Mouse (Mus musculus): ENCODE measurements at regions not wholly inside any gene's neighbourhood (a gene's known extent, or its start where the extent isn't known, plus 50 kb on each side); places are given as distances from the start of the nearest gene placed in this dataset.

- TF ChIP-seq CTCF (IDR thresholded peaks at IDR 0.05; ENCODE audit: borderline replicate concordance, control insufficient read depth, extremely low read depth, insufficient read depth, low read length, poor library complexity) (no peak), POLR2A (IDR thresholded peaks at IDR 0.05; ENCODE audit: control insufficient read depth, extremely low read depth, insufficient read depth, low read length, poor library complexity) (no peak)
Observed at GRCm38 (mm10) chr9:46406606-46407005, 86.8 kb upstream of the 4931429L15Rik start.

All from thymus, adult 2 months (tissue).